Mouse (Mus musculus) ES-E14 (cell line): Measurements from ENCODE around the gene Epb41l2.

Experiments
- HCFC1 ChIP-seq: IDR thresholded peaks from 2 replicates; pipeline ENCODE4 v1.6.1; 2012; ENCODE audit warnings: low read length, inconsistent platforms, borderline replicate concordance; ENCODE audit not compliant: insufficient read depth
- MAFK ChIP-seq: IDR thresholded peaks from 2 replicates; pipeline ENCODE4 v1.6.1; 2014; ENCODE audit warnings: mild to moderate bottlenecking, low read depth, low read length, inconsistent platforms; ENCODE audit not compliant: insufficient read depth
- ZC3H11A ChIP-seq: IDR thresholded peaks from 2 replicates; pipeline ENCODE4 v1.6.1; 2012; ENCODE audit warnings: low read depth, mild to moderate bottlenecking, inconsistent platforms, low read length, borderline replicate concordance
- ZNF384 ChIP-seq: IDR thresholded peaks from 2 replicates; pipeline ENCODE4 v1.6.1; 2012; ENCODE audit warnings: low read depth, low read length, inconsistent platforms

DNA sequence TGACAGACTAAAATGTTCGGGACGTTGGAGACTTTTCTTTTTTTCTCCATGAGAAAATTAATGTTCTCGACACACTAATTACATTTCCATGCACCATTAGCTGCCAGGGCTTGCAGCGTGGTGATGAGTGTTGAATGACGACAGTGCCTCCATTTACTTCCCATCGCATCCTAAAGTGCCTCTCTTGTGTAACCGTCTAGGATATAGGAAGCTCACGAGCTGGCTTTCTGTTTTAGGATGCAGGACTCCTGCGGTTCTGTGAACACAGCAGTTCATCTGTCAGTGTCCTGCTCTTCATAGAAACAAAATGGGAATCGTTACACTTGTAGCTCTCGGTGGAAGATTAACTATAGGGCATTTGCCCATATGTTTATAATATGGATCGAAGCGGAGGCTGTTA lies 171.7 kb downstream of the Epb41l2 start:
- no peak for TF ChIP-seq ZNF384
- no peak for TF ChIP-seq ZC3H11A
- no peak for TF ChIP-seq HCFC1
- TF ChIP-seq MAFK = no peak
